17 mouse cellular contexts compared by ENCODE assay signal in genomic region chr4:135546008-135546407, GRCm38 (mm10). TPM values are rescaled to one million over a fixed set of nuclear protein-coding genes. Genes with fewer than 3 reads are reported as not detected.
DNase-seq lines count a peak whose midpoint lies in the region; ATAC-seq and TF ChIP-seq lines count a peak whose summit lies in the region.
"Had no signal": no experiment of that assay in that cellular context is flagged by ENCODE, and none has a peak within 500 bp of the region (broad histone marks: within the 10 kb centered on the region; RNA-seq: fewer than 3 reads in every experiment).

No protein-coding gene starts in this region.

- H3K27me3 ChIP-seq in kidney, postnatal 0 days (ENCODE audit: insufficient read depth, low read length): no peaks in the 10 kb centered on the region
- no peaks in the 10 kb centered on the region for H3K27me3 ChIP-seq in lung, embryonic 16.5 days (ENCODE audit: control insufficient read depth, insufficient read depth, low read depth, low read length)

- H3K27ac ChIP-seq in kidney, postnatal 0 days: no peak overlapping the region
- H3K27ac ChIP-seq in lung, embryonic 16.5 days (ENCODE audit: low read length): peak overlapping the region; percentile 83
- H3K27ac ChIP-seq in macrophage: peak overlapping the region; percentile 38; the same call in 1 of the 2 replicates
- H3K27ac ChIP-seq: hindbrain, embryonic 12.5 days had no signal

- ATAC-seq in kidney, postnatal 0 days (replicated peaks; ENCODE audit: low FRiP score, low read depth): no peak
- peak; percentile 73 for ATAC-seq in lung, embryonic 16.5 days (ENCODE audit: low read depth)
- ATAC-seq: inflammation-experienced regulatory T-cells, adult 6 months had no signal

- no peak overlapping the region for H3K4me2 ChIP-seq in kidney, postnatal 0 days (ENCODE audit: low read length)
- peak overlapping the region; percentile 59; the same call in 1 of the 2 replicates for H3K4me2 ChIP-seq in lung, embryonic 16.5 days (ENCODE audit: low read depth, low read length)

- TF ChIP-seq CTCF in kidney, postnatal 0 days (IDR thresholded peaks at IDR 0.05; ENCODE audit: low read depth): peak; percentile 4; the same call in 1 of the 2 replicates

- no peaks in the 10 kb centered on the region for H3K36me3 ChIP-seq in kidney, postnatal 0 days (ENCODE audit: insufficient read depth, low read length)
- H3K36me3 ChIP-seq in lung, embryonic 16.5 days (ENCODE audit: control insufficient read depth, insufficient read depth, low read length): no peaks in the 10 kb centered on the region
- H3K36me3 ChIP-seq in macrophage (ENCODE audit: inconsistent target): no peaks in the 10 kb centered on the region
- H3K36me3 ChIP-seq: hindbrain, embryonic 12.5 days had no signal

- 85% methylated on average over 7 of the region's 7 CpGs for WGBS in kidney, postnatal 0 days
- WGBS in lung, embryonic 16.5 days: 61% methylated on average over 7 of the region's 7 CpGs
- 98% methylated on average over 7 of the region's 7 CpGs for WGBS in macrophage (ENCODE audit: missing documents)

- no peaks in the 10 kb centered on the region for H3K79me2 ChIP-seq in macrophage (ENCODE audit: inconsistent target)

- peaks cover 31% of the 10 kb centered on the region for H3K4me1 ChIP-seq in kidney, postnatal 0 days (replicated peaks; ENCODE audit: insufficient read depth, low read length)
- peaks cover 43% of the 10 kb centered on the region for H3K4me1 ChIP-seq in lung, embryonic 16.5 days (replicated peaks; ENCODE audit: control insufficient read depth, insufficient read depth, low read length)

- DNase-seq in kidney, postnatal 0 days (ENCODE audit: low spot score): no peak
- DNase-seq in kidney, adult 18-20 months: no peak
- DNase-seq in ZHBTc4 (ENCODE audit: low read depth, low spot score): peak; percentile 60
- no peak for DNase-seq in adipocyte (ENCODE audit: low spot score)
- no peak for DNase-seq in gastrocnemius, postnatal 4 days (ENCODE audit: low spot score in 2 of 2)
- DNase-seq: cerebellum, adult 11 months; kidney, adult 8-10 months; liver; right cerebral cortex, postnatal 4 days had no signal

- no peak overlapping the region for H3K4me3 ChIP-seq in kidney, postnatal 0 days (replicated peaks; ENCODE audit: low read depth, low read length)
- no peak overlapping the region for H3K4me3 ChIP-seq in lung, embryonic 16.5 days (ENCODE audit: low read length)
- H3K4me3 ChIP-seq in macrophage (ENCODE audit: inconsistent target): no peak overlapping the region
- H3K4me3 ChIP-seq: hindbrain, embryonic 12.5 days had no signal

- H3K9ac ChIP-seq in kidney, postnatal 0 days (ENCODE audit: low read depth, low read length): no peak overlapping the region
- H3K9ac ChIP-seq in lung, embryonic 16.5 days (ENCODE audit: low read length): no peak overlapping the region
- H3K9ac ChIP-seq: hindbrain, embryonic 12.5 days had no signal

- H3K9me3 ChIP-seq in kidney, postnatal 0 days (replicated peaks; ENCODE audit: low read length): no peaks in the 10 kb centered on the region
- H3K9me3 ChIP-seq in lung, embryonic 16.5 days (ENCODE audit: control insufficient read depth, low read length): no peaks in the 10 kb centered on the region
- H3K9me3 ChIP-seq: hindbrain, embryonic 12.5 days had no signal

RNA-seq across cellular contexts. Expression of gene Grhl3, which starts 27.4 kb away (rescaled TPM):
- polyA plus RNA-seq in kidney, postnatal 0 days (2015; fragmentation: Nextera tagmentation; extraction: Ambion mirVana): 3.6 and 4.6 TPM in 2 replicates
- polyA plus RNA-seq in lung, embryonic 16.5 days (2015; fragmentation: Nextera tagmentation; extraction: Ambion mirVana): 3.8 and 4.7 TPM in 2 replicates
- total RNA-seq in macrophage (2018; cell fraction: chromatin; rRNA removed): not detected
- total RNA-seq in macrophage (2018; cell fraction: cytosol; rRNA removed): not detected
- not detected for total RNA-seq in macrophage (2018; cell fraction: nucleus; rRNA removed)
- not detected in 3 replicates for polyA plus RNA-seq in macrophage (2018)
- under 1 TPM; 0.10 to 0.18 TPM for total RNA-seq in gastrocnemius, postnatal 4 days (2021)
- total RNA-seq: adrenal gland, adult 18-20 months; heart, adult 18-20 months had no signal
- polyA plus RNA-seq: inflammation-experienced regulatory T-cells, adult 6 months had no signal

RNA-seq across cellular contexts. Expression of gene Nipal3, which starts 51.2 kb away (rescaled TPM):
- 6.3 and 6.8 TPM in 2 replicates for polyA plus RNA-seq in kidney, postnatal 0 days (2015; fragmentation: Nextera tagmentation; extraction: Ambion mirVana)
- polyA plus RNA-seq in lung, embryonic 16.5 days (2015; fragmentation: Nextera tagmentation; extraction: Ambion mirVana): 4.8 and 6.0 TPM in 2 replicates
- total RNA-seq in macrophage (2018; cell fraction: chromatin; rRNA removed): 10 to 100 TPM in 18 of 26 experiments, 1 to 10 TPM in 8; 1.6 to 50.0 (median 19.8) TPM
- 10 to 100 TPM; 15.3 to 55.2 (median 27.9) TPM for total RNA-seq in macrophage (2018; cell fraction: cytosol; rRNA removed)
- 10 to 100 TPM in 25 of 26 experiments, 1 to 10 TPM in 1; 5.2 to 72.9 (median 33.9) TPM for total RNA-seq in macrophage (2018; cell fraction: nucleus; rRNA removed)
- 10.9 to 33.9 TPM (median 26.1 TPM) in 3 replicates for polyA plus RNA-seq in macrophage (2018)
- total RNA-seq in gastrocnemius, postnatal 4 days (2021): 1 to 10 TPM; 5.5 to 6.5 TPM

RNA-seq across cellular contexts. Expression of gene Stpg1, which starts 51.4 kb away (rescaled TPM):
- polyA plus RNA-seq in kidney, postnatal 0 days (2015; fragmentation: Nextera tagmentation; extraction: Ambion mirVana): 0.42 and 0.52 TPM in 2 replicates
- 0.77 and 1.4 TPM in 2 replicates for polyA plus RNA-seq in lung, embryonic 16.5 days (2015; fragmentation: Nextera tagmentation; extraction: Ambion mirVana)
- total RNA-seq in macrophage (2018; cell fraction: chromatin; rRNA removed): 1 to 10 TPM in 2 of 26 experiments, under 1 TPM in 7, not detected in 17; 0.30 to 1.3 (median 0.70) TPM
- under 1 TPM; 0.15 to 0.62 (median 0.30) TPM for total RNA-seq in macrophage (2018; cell fraction: cytosol; rRNA removed)
- total RNA-seq in macrophage (2018; cell fraction: nucleus; rRNA removed): 1 to 10 TPM in 3 of 26 experiments, under 1 TPM in 11, not detected in 12; 0.22 to 2.9 (median 0.56) TPM
- polyA plus RNA-seq in macrophage (2018): 0.40 to 0.56 TPM in 2 of 3 replicates, not detected in the other
- not detected for total RNA-seq in gastrocnemius, postnatal 4 days (2021)
- total RNA-seq: gastrocnemius, postnatal 10 days had no signal
- polyA plus RNA-seq: liver, embryonic 16.5 days had no signal
